Mouse (Mus musculus): ENCODE data around the gene Olfm3. TPM values are rescaled to one million over a fixed set of nuclear protein-coding genes. Genes with fewer than 3 reads are reported as not detected.

Gene Olfm3
- total and polyA plus RNA-seq, 3 experiments = not detected

DNA sequence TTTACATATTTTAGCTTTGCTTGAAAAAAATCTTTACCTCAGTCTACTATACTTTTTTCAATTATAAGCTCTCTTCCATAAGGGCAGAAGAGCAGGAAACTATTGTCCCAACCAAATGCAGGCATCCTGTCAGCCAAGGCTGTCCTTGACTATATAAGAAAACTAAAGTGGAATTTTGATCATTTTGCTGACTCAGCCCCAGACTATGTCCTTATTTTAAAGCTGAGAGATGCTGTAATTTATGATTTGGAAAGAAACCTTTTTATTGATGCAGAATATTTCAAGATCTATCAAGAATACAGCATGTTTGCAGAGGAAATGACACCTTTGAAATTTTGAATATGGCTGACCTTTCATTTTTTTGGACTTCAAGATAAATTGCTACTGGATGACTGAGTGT, 51.0 kb downstream of the Olfm3 start:
- H3K4me3 ChIP-seq (ENCODE audit: control insufficient read depth in 1 of 2, insufficient read depth in 1 of 2, low read depth in 2 of 2, low read length in 2 of 2) = no peak overlapping the region
- TF ChIP-seq TBP (IDR thresholded peaks at IDR 0.05; ENCODE audit: low read depth, low read length) = no peak
- TF ChIP-seq ZKSCAN1 (IDR thresholded peaks at IDR 0.05; ENCODE audit: low read depth, low read length) = no peak
- no peak for TF ChIP-seq MAZ (IDR thresholded peaks at IDR 0.05; ENCODE audit: low read depth, low read length)
- no peak for TF ChIP-seq ZC3H11A (IDR thresholded peaks at IDR 0.05; ENCODE audit: low read depth, low read length)
- TF ChIP-seq BHLHE40 (IDR thresholded peaks at IDR 0.05; ENCODE audit: borderline replicate concordance, low read depth, low read length) = no peak
- TF ChIP-seq ZNF384 (IDR thresholded peaks at IDR 0.05; ENCODE audit: low read depth, low read length) = no peak
- no peak for TF ChIP-seq POLR2A (IDR thresholded peaks at IDR 0.05; ENCODE audit: control insufficient read depth in 1 of 2, insufficient read depth in 1 of 2, low read depth in 1 of 2, low read length in 2 of 2, poor library complexity in 1 of 2)
- TF ChIP-seq SIN3A (IDR thresholded peaks at IDR 0.05; ENCODE audit: low read length) = no peak
- TF ChIP-seq CHD1 (IDR thresholded peaks at IDR 0.05; ENCODE audit: low read depth, low read length) = no peak
- TF ChIP-seq ZMIZ1 (IDR thresholded peaks at IDR 0.05; ENCODE audit: low read depth, low read length) = no peak
- TF ChIP-seq NELFE (IDR thresholded peaks at IDR 0.05; ENCODE audit: low read depth, low read length) = no peak
- no peak overlapping the region for H3K27ac ChIP-seq (ENCODE audit: control insufficient read depth, low read depth, low read length)
- H3K4me1 ChIP-seq (ENCODE audit: control insufficient read depth in 1 of 2, insufficient read depth in 2 of 2, low read length in 2 of 2) = no peaks in the 10 kb centered on the region
- H3K79me2 ChIP-seq (ENCODE audit: control insufficient read depth, insufficient read depth, low read length, poor library complexity) = no peaks in the 10 kb centered on the region
- no peaks in the 10 kb centered on the region for H3K27me3 ChIP-seq (ENCODE audit: control insufficient read depth in 1 of 2, insufficient read depth in 2 of 2, low read length in 2 of 2)
- no peak for DNase-seq (ENCODE audit: low read depth, low spot score)
- H3K36me3 ChIP-seq (ENCODE audit: control insufficient read depth in 1 of 2, insufficient read depth in 2 of 2, low read length in 2 of 2) = no peaks in the 10 kb centered on the region
- H3K9me3 ChIP-seq (replicated peaks; ENCODE audit: insufficient read depth, low read length) = no peaks in the 10 kb centered on the region
- no peak overlapping the region for H3K9ac ChIP-seq (ENCODE audit: control insufficient read depth, low read depth, low read length, poor library complexity, severe bottlenecking)

DNA sequence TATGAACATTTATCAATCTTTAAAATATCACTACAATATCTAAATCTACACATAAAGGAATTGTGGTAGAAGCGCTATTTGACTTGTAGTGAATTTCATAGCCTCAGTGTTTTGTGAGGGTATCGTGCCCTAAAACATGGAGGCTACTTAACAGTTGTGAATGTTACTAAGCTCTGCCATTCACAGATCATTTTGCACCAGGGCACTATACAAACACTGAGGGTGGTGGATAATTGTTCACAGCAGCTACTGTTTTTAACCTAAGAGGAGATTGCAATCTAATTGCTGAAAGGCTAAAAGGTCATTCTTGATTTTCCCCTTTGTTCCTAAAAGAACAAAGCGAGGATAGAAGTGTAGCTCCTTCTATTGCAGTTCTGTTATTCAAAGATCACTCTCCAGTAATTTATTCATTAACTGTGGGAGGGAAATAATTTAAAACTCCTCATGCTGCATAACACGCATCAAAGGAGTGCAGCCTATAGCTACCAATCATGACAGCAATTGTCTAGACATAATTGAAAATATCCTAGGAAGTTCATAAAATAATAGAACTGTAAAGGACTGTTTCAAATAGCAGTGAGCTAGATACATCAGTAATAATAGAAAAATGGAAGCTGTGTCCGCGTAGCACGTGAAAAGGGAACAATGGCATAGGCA, 55.6 kb downstream of the Olfm3 start:
- H3K79me2 ChIP-seq (ENCODE audit: control insufficient read depth, insufficient read depth, low read length, poor library complexity) = no peaks in the 10 kb centered on the region
- no peak for DNase-seq (ENCODE audit: low read depth, low spot score)
- H3K36me3 ChIP-seq (ENCODE audit: control insufficient read depth in 1 of 2, insufficient read depth in 2 of 2, low read length in 2 of 2) = no peaks in the 10 kb centered on the region
- no peaks in the 10 kb centered on the region for H3K27me3 ChIP-seq (ENCODE audit: control insufficient read depth in 1 of 2, insufficient read depth in 2 of 2, low read length in 2 of 2)
- no peak for TF ChIP-seq POLR2AphosphoS2 (IDR thresholded peaks at IDR 0.05; ENCODE audit: low read length)
- H3K27ac ChIP-seq (ENCODE audit: control insufficient read depth, low read depth, low read length) = no peak overlapping the region
- H3K4me3 ChIP-seq (ENCODE audit: control insufficient read depth in 1 of 2, insufficient read depth in 1 of 2, low read depth in 2 of 2, low read length in 2 of 2) = no peak overlapping the region
- H3K9me3 ChIP-seq (replicated peaks; ENCODE audit: insufficient read depth, low read length) = no peaks in the 10 kb centered on the region
- no peaks in the 10 kb centered on the region for H3K4me1 ChIP-seq (ENCODE audit: control insufficient read depth in 1 of 2, insufficient read depth in 2 of 2, low read length in 2 of 2)
- no peak overlapping the region for H3K9ac ChIP-seq (ENCODE audit: control insufficient read depth, low read depth, low read length, poor library complexity, severe bottlenecking)

DNA sequence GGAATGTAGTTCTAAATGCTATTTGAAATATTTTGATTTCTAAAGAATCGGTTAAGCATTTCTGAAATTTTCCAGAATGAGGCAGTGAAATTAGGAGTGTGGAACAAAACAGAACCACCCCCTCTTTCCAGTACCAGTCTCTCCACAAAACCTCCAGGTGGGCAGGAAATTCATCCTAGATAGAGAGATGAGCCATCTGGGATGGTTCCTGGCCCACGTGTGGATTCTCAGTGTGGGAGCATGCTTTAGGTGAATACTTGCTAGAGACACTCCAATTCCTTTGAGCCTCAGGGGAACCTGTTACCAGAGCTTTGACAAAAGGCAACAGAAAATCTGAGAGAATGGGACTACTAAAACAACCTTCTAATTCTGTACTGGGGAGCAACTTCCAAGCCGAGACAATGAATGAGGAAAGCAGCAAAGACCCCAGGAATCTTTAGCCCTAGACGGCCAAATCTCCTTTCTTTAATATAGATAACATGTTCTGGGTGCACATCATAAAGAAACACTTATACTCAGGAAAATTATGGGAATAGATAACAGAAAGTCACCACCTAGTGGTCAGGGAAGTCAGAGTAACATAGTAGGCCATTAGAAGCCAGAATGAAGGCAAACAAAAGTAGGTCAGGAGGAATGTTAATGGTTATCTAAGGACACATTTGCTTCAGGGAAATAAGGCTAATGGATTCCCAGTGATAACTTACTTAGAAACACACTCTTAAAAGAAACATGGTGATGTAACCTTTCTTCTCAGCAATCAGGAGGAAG, 58.6 kb downstream of the Olfm3 start:
- TF ChIP-seq POLR2A (IDR thresholded peaks at IDR 0.05; ENCODE audit: control insufficient read depth in 1 of 2, insufficient read depth in 1 of 2, low read depth in 1 of 2, low read length in 2 of 2, poor library complexity in 1 of 2) (no peak), TAL1 (IDR thresholded peaks at IDR 0.05; ENCODE audit: low read length) (no peak), ZKSCAN1 (IDR thresholded peaks at IDR 0.05; ENCODE audit: low read depth, low read length) (no peak)
- Histone ChIP-seq H3K4me3 (ENCODE audit: control insufficient read depth in 1 of 2, insufficient read depth in 1 of 2, low read depth in 2 of 2, low read length in 2 of 2) (no peak overlapping the region), H3K36me3 (ENCODE audit: control insufficient read depth in 1 of 2, insufficient read depth in 2 of 2, low read length in 2 of 2) (no peaks in the 10 kb centered on the region), H3K79me2 (ENCODE audit: control insufficient read depth, insufficient read depth, low read length, poor library complexity) (no peaks in the 10 kb centered on the region), H3K9me3 (replicated peaks; ENCODE audit: insufficient read depth, low read length) (no peaks in the 10 kb centered on the region), H3K27me3 (ENCODE audit: control insufficient read depth in 1 of 2, insufficient read depth in 2 of 2, low read length in 2 of 2) (no peaks in the 10 kb centered on the region), H3K27ac (ENCODE audit: control insufficient read depth, low read depth, low read length) (no peak overlapping the region), H3K4me1 (ENCODE audit: control insufficient read depth in 1 of 2, insufficient read depth in 2 of 2, low read length in 2 of 2) (no peaks in the 10 kb centered on the region), H3K9ac (ENCODE audit: control insufficient read depth, low read depth, low read length, poor library complexity, severe bottlenecking) (no peak overlapping the region)
- no peak for DNase-seq (ENCODE audit: low read depth, low spot score)

Measured in MEL (cell line).